Mouse (Mus musculus) adrenal gland, adult 2 months (tissue): ENCODE measurements around the gene Camk2b. TPM values are rescaled to one million over a fixed set of nuclear protein-coding genes. Genes with fewer than 3 reads are reported as not detected.
A peak's percentile ranks its signal among the peaks of the same experiment; 100 is the strongest.
"Not testable (repeated sequence)": the region's sequence is repeated elsewhere in the genome, so short reads cannot be mapped to it uniquely, and the experiment has no call there.

ENCODE experiments used
- DNase-seq: peaks from one replicate; pipeline ENCODE4 v3.0.0; 2021
- polyA plus RNA-seq: library from polyadenylated mRNA; depleted of rRNA; stranded (reverse); fragments of >200 nt; gene quantifications from 2 replicates; pipeline ENCODE4 v1.2.3, GENCODE M21; 2012; rRNA removed
- total RNA-seq, 2 experiments: library from RNA; stranded (reverse); gene quantifications; 2 replicates each; pipeline ENCODE4 v1.2.3; 2021

Camk2b gene
- total and polyA plus RNA-seq, 3 experiments = 10.2 to 16.2 (median 11.1) TPM

- DNase-seq = peak; percentile 84
Measured at GRCm38 (mm10) chr11:5945096-5945495, 121.1 kb downstream of the Camk2b start.

GRCm38 (mm10) chr11:5942966-5943365, 123.2 kb downstream of the Camk2b start:
- no peak for DNase-seq

GRCm38 (mm10) chr11:5934531-5934930, 131.6 kb downstream of the Camk2b start:
- not testable (repeated sequence) for DNase-seq

- not testable (repeated sequence) for DNase-seq
Measured at GRCm38 (mm10) chr11:5931947-5932346, 134.2 kb downstream of the Camk2b start.

GRCm38 (mm10) chr11:5930578-5930977, 135.6 kb downstream of the Camk2b start:
- no peak for DNase-seq

- DNase-seq = peak; percentile 55
Measured at GRCm38 (mm10) chr11:5926696-5927220, 139.4 kb downstream of the Camk2b start.

- DNase-seq = no peak
Measured at GRCm38 (mm10) chr11:5924699-5925098, 141.5 kb downstream of the Camk2b start.

- DNase-seq = no peak
Measured at GRCm38 (mm10) chr11:5920323-5920960, 145.7 kb downstream of the Camk2b start.

Other genes with a start within 250 kb of the Camk2b start
- gene Polm, start 228.3 kb downstream of the Camk2b start, total RNA-seq = 1 to 10 TPM; 5.6 to 7.6 TPM
- 28.5 and 28.7 TPM in 2 replicates for gene Polm, start 228.3 kb downstream of the Camk2b start, polyA plus RNA-seq
- gene Aebp1, start 204.4 kb downstream of the Camk2b start, total RNA-seq = 100 to 1,000 TPM; 390 to 452 TPM
- 526 and 692 TPM in 2 replicates for gene Aebp1, start 204.4 kb downstream of the Camk2b start, polyA plus RNA-seq
- gene Pold2, start 188.1 kb downstream of the Camk2b start, total RNA-seq = 10 to 100 TPM; 38.1 to 51.8 TPM
- 192 and 223 TPM in 2 replicates for gene Pold2, start 188.1 kb downstream of the Camk2b start, polyA plus RNA-seq
- gene Myl7, start 167.6 kb downstream of the Camk2b start, total RNA-seq = not detected
- 0.47 TPM in 1 of 2 replicates, not detected in the other for gene Myl7, start 167.6 kb downstream of the Camk2b start, polyA plus RNA-seq
- gene Gck, start 116.3 kb downstream of the Camk2b start, total RNA-seq = 1 to 10 TPM; 2.5 to 3.7 TPM
- 1.2 and 2.2 TPM in 2 replicates for gene Gck, start 116.3 kb downstream of the Camk2b start, polyA plus RNA-seq
- 10 to 100 TPM; 70.9 to 73.8 TPM for gene Ykt6, start 110.7 kb downstream of the Camk2b start, total RNA-seq
- 34.0 and 39.4 TPM in 2 replicates for gene Ykt6, start 110.7 kb downstream of the Camk2b start, polyA plus RNA-seq
- under 1 TPM; 0.23 to 0.35 TPM for gene A730071L15Rik, start 133.7 kb upstream of the Camk2b start, total RNA-seq
- not detected in 2 replicates for gene A730071L15Rik, start 133.7 kb upstream of the Camk2b start, polyA plus RNA-seq
- gene Nudcd3, start 134.1 kb upstream of the Camk2b start, total RNA-seq = 10 to 100 TPM; 51.3 to 69.0 TPM
- 34.2 and 37.5 TPM in 2 replicates for gene Nudcd3, start 134.1 kb upstream of the Camk2b start, polyA plus RNA-seq
- not detected for gene Npc1l1, start 163.8 kb upstream of the Camk2b start, total RNA-seq
- 0.18 and 0.32 TPM in 2 replicates for gene Npc1l1, start 163.8 kb upstream of the Camk2b start, polyA plus RNA-seq
- gene Ddx56, start 201.4 kb upstream of the Camk2b start, total RNA-seq = 10 to 100 TPM; 44.9 to 51.8 TPM
- gene Ddx56, start 201.4 kb upstream of the Camk2b start, polyA plus RNA-seq = 23.7 and 27.6 TPM in 2 replicates
- gene Tmed4, start 208.5 kb upstream of the Camk2b start, total RNA-seq = 100 to 1,000 TPM; 113 to 118 TPM
- 116 and 154 TPM in 2 replicates for gene Tmed4, start 208.5 kb upstream of the Camk2b start, polyA plus RNA-seq
- gene Ogdh, start 225.3 kb upstream of the Camk2b start, total RNA-seq = 100 to 1,000 TPM; 601 to 682 TPM
- 227 and 333 TPM in 2 replicates for gene Ogdh, start 225.3 kb upstream of the Camk2b start, polyA plus RNA-seq